In the genomic region with DNA sequence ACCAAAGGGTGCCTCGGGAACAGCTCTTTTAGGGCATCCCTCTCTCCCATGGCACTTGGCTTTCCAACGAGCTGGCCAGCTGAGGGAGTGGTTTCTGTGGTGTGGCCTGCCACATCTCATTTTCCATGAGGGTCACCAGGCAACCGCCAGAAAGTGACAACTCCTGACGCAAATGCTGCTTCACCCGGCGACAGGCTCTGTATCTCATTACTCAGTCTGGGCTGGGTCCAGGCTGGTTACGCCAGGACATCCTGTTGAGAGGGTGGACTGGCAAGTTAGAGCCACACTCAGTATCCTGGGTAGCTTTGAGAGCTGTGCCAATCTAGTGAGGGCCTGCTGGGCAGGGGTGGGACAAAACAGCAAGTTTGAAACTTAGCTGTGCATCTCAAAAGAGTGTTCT, we compare ENCODE assay signal across 10 mouse cellular contexts.
DNase-seq lines count a peak whose midpoint lies in the region; ATAC-seq and TF ChIP-seq lines count a peak whose summit lies in the region.
"Had no signal": no experiment of that assay in that cellular context is flagged by ENCODE, and none has a peak within 500 bp of the region (broad histone marks: within the 10 kb centered on the region; RNA-seq: fewer than 3 reads in every experiment).

No protein-coding gene starts in this region.

- H3K9me3 ChIP-seq in heart, postnatal 0 days (replicated peaks; ENCODE audit: control insufficient read depth, low read length) = no peaks in the 10 kb centered on the region
- no peaks in the 10 kb centered on the region for H3K9me3 ChIP-seq in embryonic facial prominence, embryonic 10.5 days
- H3K9me3 ChIP-seq: megakaryocyte, embryonic 14.5 days had no signal

- TF ChIP-seq CTCF in heart, postnatal 0 days (IDR thresholded peaks at IDR 0.05; ENCODE audit: low read depth) = no peak

- 0 out of 2 replicates have a peak, but pooled peaks have one; percentile 44 for ATAC-seq in heart, postnatal 0 days (ENCODE audit: insufficient read depth, low read depth)

- intact Hi-C loops in heart, postnatal 10 days (cut with DNase I) = no loop called here

- 36% methylated on average over 7 of the region's 7 CpGs for WGBS in heart, postnatal 0 days
- WGBS in embryonic facial prominence, embryonic 10.5 days = 51% methylated on average over 7 of the region's 7 CpGs

- no peak overlapping the region for H3K4me2 ChIP-seq in heart, postnatal 0 days (ENCODE audit: low read depth, low read length)

- no peak for DNase-seq in heart, postnatal 0 days (ENCODE audit: low spot score)
- no peak for DNase-seq in heart, postnatal 10 days
- peak; percentile 33 for DNase-seq in MN1 (ENCODE audit: low spot score)
- peak; percentile 55 for DNase-seq in embryonic facial prominence, embryonic 10.5 days (ENCODE audit: low spot score)
- DNase-seq in kidney, postnatal 25 days = peak; percentile 32 to 69
- no peak for DNase-seq in thymus, postnatal 36 days
- DNase-seq in left cerebral cortex, adult 11 months (ENCODE audit: low spot score) = no peak
- DNase-seq in frontal cortex, postnatal 10 days (ENCODE audit: low spot score in 2 of 2) = no peak

- H3K27me3 ChIP-seq in heart, postnatal 0 days (ENCODE audit: control insufficient read depth, insufficient read depth, low read length) = no peaks in the 10 kb centered on the region
- H3K27me3 ChIP-seq in embryonic facial prominence, embryonic 10.5 days (replicated peaks; ENCODE audit: low read depth, poor library complexity, severe bottlenecking) = no peaks in the 10 kb centered on the region
- H3K27me3 ChIP-seq: CH12.LX had no signal

- no peak overlapping the region for H3K27ac ChIP-seq in heart, postnatal 0 days (ENCODE audit: low read depth)
- H3K27ac ChIP-seq in embryonic facial prominence, embryonic 10.5 days (replicated peaks) = no peak overlapping the region

- no peak for TF ChIP-seq EP300 in heart, postnatal 0 days (IDR thresholded peaks at IDR 0.05; ENCODE audit: low read depth)

- H3K9ac ChIP-seq in heart, postnatal 0 days (replicated peaks; ENCODE audit: low read depth, low read length) = no peak overlapping the region

- H3K4me1 ChIP-seq in heart, postnatal 0 days (ENCODE audit: control insufficient read depth, insufficient read depth) = peaks cover 9% of the 10 kb centered on the region; the same call in 1 of the 2 replicates
- peaks cover 49% of the 10 kb centered on the region for H3K4me1 ChIP-seq in embryonic facial prominence, embryonic 10.5 days

- H3K36me3 ChIP-seq in heart, postnatal 0 days (replicated peaks; ENCODE audit: control insufficient read depth, insufficient read depth, low read length) = no peaks in the 10 kb centered on the region
- H3K36me3 ChIP-seq in embryonic facial prominence, embryonic 10.5 days (replicated peaks) = no peaks in the 10 kb centered on the region

- H3K4me3 ChIP-seq in heart, postnatal 0 days (ENCODE audit: low read depth, low read length) = no peak overlapping the region
- H3K4me3 ChIP-seq in embryonic facial prominence, embryonic 10.5 days = no peak overlapping the region
- H3K4me3 ChIP-seq: megakaryocyte, embryonic 14.5 days had no signal

Comparison
In these comparisons a context has a peak if more than half of its experiments do, and no peak if none do; other contexts are left out.
1. DNase-seq: peak in MN1 (single experiment), embryonic facial prominence, embryonic 10.5 days (single experiment) and kidney, postnatal 25 days (2 of 2); none in heart, postnatal 0 days (single experiment), heart, postnatal 10 days (0 of 2), thymus, postnatal 36 days (0 of 2), left cerebral cortex, adult 11 months (single experiment) and frontal cortex, postnatal 10 days (0 of 2).